Mouse (Mus musculus): ENCODE data around the gene BC034090.

BC034090 gene

DNA sequence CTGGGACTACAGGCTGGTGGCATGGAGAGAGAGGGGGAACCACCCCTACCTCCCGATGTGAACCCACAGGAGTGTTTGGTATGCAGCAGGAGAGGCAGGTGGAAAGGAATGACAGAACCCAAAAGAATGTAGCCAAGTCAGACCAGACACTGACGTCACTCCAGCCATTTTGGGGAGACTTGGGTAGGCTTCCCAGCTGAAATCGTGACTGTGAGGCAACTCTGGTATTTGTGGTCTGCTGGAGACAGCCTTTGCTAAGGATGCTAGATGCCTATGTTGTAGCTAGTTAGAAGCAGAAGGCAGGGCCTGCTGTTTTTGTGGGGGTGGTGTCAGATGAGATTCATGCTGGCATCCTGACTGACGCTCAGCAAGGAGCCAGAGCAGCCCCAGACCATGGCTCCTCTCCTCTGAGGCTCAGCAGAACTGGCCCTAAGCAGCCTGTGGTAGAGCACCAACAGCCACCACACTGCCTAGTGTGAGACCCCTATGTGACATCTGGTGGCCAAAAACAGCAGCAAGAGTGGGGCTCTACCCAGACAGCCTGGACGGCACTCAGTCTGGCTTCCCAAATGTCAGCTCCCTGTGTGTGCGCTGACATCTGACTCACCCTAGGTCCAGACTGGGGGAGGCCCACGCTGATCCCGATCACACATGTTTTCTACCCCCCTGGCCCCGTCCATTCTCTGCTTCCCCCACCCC lies 29.0 kb downstream of the BC034090 start:
- DNase-seq, result peak in 1 of 2 experiments; percentile 39

DNA sequence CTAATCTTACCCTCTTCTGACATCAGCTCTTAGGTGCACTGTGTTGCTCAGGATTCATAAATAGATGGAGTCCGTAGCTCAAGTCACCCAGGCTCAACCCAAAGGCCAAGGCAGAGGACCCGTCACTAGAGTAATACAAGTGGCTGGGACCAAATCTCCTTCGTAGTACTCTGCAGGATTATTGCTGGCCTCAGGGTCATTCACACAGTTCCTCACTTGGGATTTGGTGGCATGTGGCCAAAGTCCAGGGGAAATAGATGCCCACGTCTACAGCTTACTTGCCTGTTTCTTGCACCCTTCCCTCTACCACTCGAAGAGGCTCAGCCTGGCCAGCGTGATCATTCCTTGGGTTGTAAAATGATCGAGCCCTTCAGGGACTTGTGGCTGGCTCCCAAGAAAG lies 30.3 kb downstream of the BC034090 start:
- peak; percentile 53 to 63 for DNase-seq

GRCm38 (mm10) chr1:155212936-155213774 lies 31.1 kb downstream of the BC034090 start:
- DNase-seq, result peak in 1 of 2 experiments; percentile 49

- peak in 1 of 2 experiments; percentile 62 for DNase-seq
Measured at GRCm38 (mm10) chr1:155212493-155212892, 31.8 kb downstream of the BC034090 start.

- peak in 1 of 2 experiments; percentile 31 for DNase-seq
Measured at GRCm38 (mm10) chr1:155212081-155212480, 32.2 kb downstream of the BC034090 start.

DNA sequence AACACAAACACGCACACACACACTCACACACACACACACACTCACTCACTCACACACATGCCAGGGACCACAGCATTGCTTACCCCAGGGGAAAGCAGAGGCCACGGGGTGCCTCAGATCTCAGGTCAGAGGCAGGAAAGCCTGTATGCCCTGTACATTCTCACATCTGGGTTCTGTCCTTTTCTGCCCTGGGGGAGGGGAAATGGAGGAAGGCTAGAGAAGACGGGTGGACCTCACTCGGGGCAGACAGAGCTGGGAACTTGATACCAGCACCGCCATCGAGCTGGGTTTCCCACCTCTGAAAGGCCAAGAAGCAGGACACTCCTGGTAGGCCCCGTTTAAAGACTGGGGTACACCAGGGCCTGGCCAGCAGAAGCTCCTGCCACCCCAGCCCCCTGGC lies 33.2 kb downstream of the BC034090 start:
- peak in 1 of 2 experiments; percentile 43 for DNase-seq

- peak in 1 of 2 experiments; percentile 56 for DNase-seq
Measured at GRCm38 (mm10) chr1:155210011-155210763, 34.1 kb downstream of the BC034090 start.

- no peak for DNase-seq
Measured at GRCm38 (mm10) chr1:155207859-155208258, 36.4 kb downstream of the BC034090 start.

GRCm38 (mm10) chr1:155205822-155206660 lies 38.2 kb downstream of the BC034090 start:
- DNase-seq, result peak in 1 of 2 experiments; percentile 34

- no peak for DNase-seq
Measured at GRCm38 (mm10) chr1:155205311-155205710, 38.9 kb downstream of the BC034090 start.

DNA sequence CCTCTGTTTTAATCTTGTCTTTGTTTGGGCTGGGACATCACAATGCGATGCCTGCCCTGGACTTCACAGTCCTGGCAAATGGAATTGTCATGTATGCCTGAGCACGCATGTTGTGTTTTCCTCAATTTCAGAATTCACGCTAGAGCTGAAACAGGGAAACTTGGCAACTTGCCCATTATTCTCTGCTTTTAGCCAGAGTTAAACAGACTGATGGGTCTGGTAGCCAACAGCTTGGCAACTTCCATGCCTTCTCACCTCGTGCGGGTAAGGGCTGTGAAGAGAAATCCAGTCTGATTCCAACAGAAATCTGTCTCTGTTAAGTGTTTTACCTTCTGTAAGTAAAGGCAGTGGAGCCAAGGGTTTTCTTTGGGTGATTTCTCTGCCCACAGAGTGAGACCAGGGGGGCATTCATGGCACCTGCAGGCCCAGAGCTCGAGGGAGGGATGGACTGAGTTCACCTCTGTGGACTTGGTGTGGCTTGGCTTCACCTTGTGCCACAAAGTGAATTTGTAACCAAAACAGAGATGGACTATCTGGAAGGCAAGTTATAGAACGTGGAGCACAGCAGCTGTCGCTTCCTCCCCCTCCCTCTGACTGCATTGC lies 39.6 kb downstream of the BC034090 start:
- DNase-seq, result peak; percentile 40 to 64

- peak in 1 of 2 experiments; percentile 41 for DNase-seq
Measured at GRCm38 (mm10) chr1:155203954-155204353, 40.3 kb downstream of the BC034090 start.

GRCm38 (mm10) chr1:155203101-155203500 lies 41.1 kb downstream of the BC034090 start:
- DNase-seq, result peak in 1 of 2 experiments; percentile 56

DNA sequence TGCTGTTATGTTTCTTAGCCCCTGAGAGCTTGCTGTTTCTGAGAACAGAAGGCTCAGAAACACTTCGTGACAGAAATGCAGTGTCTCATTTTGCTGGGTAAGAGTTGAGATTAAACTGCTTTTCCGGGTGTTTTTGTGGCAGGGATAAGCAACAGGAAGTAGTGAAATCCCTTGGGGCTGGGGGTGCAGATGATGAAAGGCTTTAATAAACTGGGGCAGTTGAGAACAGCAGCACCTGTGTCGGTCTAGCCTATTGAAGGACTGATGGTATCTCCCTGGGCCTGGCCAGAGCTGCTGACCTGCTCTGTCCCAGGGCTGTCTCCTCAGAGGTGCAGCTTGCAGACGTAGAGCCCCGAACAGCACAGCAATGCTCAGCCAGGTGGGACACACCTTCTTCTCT lies 41.8 kb downstream of the BC034090 start:
- DNase-seq, result peak in 1 of 2 experiments; percentile 37

DNA sequence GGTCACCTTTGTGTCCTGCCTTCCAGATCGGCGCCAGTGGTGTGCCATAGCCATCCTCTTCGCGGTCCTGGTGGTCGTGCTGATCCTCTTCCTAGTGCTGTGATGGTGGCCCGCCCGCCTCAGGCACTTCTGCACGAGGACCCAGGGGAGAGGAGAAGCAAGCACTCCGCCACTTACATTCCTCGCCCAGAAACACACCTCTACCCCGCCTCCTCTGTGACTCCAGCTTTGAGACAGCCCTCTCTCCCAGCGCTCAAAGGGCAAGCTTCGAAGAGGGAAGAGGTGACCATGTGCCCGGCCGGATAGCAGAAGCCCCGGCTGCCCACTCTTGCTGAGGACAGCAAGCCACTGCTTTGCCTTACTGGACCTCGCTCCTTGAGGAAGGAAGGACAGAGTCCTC lies 42.3 kb downstream of the BC034090 start:
- DNase-seq, result peak; percentile 66 to 89

GRCm38 (mm10) chr1:155201373-155201879 lies 42.8 kb downstream of the BC034090 start:
- DNase-seq, result no peak

GRCm38 (mm10) chr1:155200967-155201366 lies 43.3 kb downstream of the BC034090 start:
- DNase-seq, result no peak

GRCm38 (mm10) chr1:155199522-155199921 lies 44.7 kb downstream of the BC034090 start:
- DNase-seq, result no peak

- no peak for DNase-seq
Measured at GRCm38 (mm10) chr1:155196691-155197090, 47.6 kb downstream of the BC034090 start.

DNA sequence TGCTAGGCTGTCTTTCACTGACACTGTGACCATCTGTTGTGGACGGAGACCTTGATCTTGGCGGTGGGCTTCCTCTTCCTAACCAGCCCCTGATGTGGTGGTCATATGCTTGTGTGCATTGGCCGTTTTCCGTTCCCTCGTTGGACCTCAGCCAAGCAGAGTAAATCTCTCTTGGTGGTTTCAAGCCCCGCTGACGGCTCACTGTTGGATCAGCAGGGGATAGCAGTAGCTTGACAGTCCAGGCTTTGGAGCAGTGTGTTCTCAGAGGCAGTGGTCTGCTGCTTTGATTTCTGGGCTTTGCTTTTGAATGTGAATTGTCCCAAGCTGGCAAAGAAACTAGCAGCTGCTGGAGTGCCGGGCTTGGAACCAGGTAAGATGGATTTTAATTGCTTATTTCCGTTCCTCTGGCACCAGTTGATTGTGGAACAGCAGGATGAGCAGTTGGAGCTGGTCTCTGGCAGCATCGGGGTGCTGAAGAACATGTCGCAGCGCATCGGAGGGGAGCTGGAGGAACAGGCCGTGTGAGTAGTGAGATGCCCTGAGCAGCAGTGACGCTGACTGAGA lies 51.4 kb downstream of the BC034090 start:
- DNase-seq, result no peak

GRCm38 (mm10) chr1:155191671-155192070 lies 52.6 kb downstream of the BC034090 start:
- DNase-seq, result no peak

All from kidney, postnatal 25 days (tissue).